Mouse (Mus musculus) midbrain, postnatal 0 days (tissue): ENCODE results near the gene Piwil1. TPM values are rescaled to one million over a fixed set of nuclear protein-coding genes. Genes with fewer than 3 reads are reported as not detected.

Source experiments
- ATAC-seq: fragments of 200-750 bp; cut with Nextera tagmentation; 2 replicates; pipeline ENCODE4 v1.8.0; 2017; ENCODE audit warnings: moderate number of reproducible peaks, mild to moderate bottlenecking, moderate TSS enrichment, moderate library complexity; ENCODE audit not compliant: low FRiP score
- DNase-seq: peaks from one replicate; pipeline ENCODE4 v3.0.0-alpha.2; 2015; ENCODE audit warnings: low spot score
- H3K27ac ChIP-seq: fragments of 300-500 bp; sonication (generic); 2 replicates; pipeline ENCODE4 v1.5.1; 2014; ENCODE audit warnings: low read depth, mild to moderate bottlenecking, low read length, mixed read lengths
- H3K27me3 ChIP-seq: fragments of 300-500 bp; sonication (generic); 2 replicates; pipeline ENCODE4 v1.6.1; 2014; ENCODE audit warnings: low read length, control low read depth, mixed read lengths; ENCODE audit not compliant: insufficient read depth
- H3K36me3 ChIP-seq: fragments of 300-500 bp; sonication (generic); 2 replicates; pipeline ENCODE4 v1.6.1; 2014; ENCODE audit warnings: low read length, control low read depth, mixed read lengths; ENCODE audit not compliant: insufficient read depth
- H3K4me1 ChIP-seq: fragments of 300-500 bp; sonication (generic); 2 replicates; pipeline ENCODE4 v1.6.1; 2014; ENCODE audit warnings: mild to moderate bottlenecking, control low read depth, antibody characterized with exemption, low read length, mixed read lengths; ENCODE audit not compliant: insufficient read depth
- H3K4me2 ChIP-seq: fragments of 300-500 bp; sonication (generic); 2 replicates; pipeline ENCODE4 v1.6.1; 2014; ENCODE audit warnings: low read depth, mild to moderate bottlenecking, low read length, mixed read lengths; ENCODE audit not compliant: poor library complexity, severe bottlenecking
- H3K4me3 ChIP-seq: fragments of 300-500 bp; sonication (generic); 2 replicates; pipeline ENCODE4 v1.5.1; 2014; ENCODE audit warnings: low read depth, mild to moderate bottlenecking, low read length, moderate library complexity
- H3K9ac ChIP-seq: fragments of 300-500 bp; sonication (generic); replicated peaks from 2 replicates; pipeline ENCODE4 v1.6.1; 2014; ENCODE audit warnings: mild to moderate bottlenecking, low read length, moderate library complexity, mixed read lengths; ENCODE audit not compliant: poor library complexity, severe bottlenecking
- H3K9me3 ChIP-seq: fragments of 300-500 bp; sonication (generic); 2 replicates; pipeline ENCODE4 v1.6.1; 2016; ENCODE audit warnings: low read length, control low read depth
- CTCF ChIP-seq: IDR thresholded peaks from 2 replicates; pipeline ENCODE4 v1.5.1; 2016; ENCODE audit warnings: antibody characterized with exemption, mild to moderate bottlenecking
- WGBS: fragments of 180-500 bp; shearing (Covaris S2); extraction: QIAGEN DNeasy Blood & Tissue Kit; methylation state at CpG from one replicate; pipeline ENCODE4 v1.1.7; 2014; 5-methylcytosine and 5-hydroxymethylcytosine counted together
- polyA plus RNA-seq: library from polyadenylated mRNA; unstranded; fragments of >200 nt; fragmentation: Nextera tagmentation; extraction: Ambion mirVana; gene quantifications from 2 replicates; pipeline ENCODE4 v1.2.1, GENCODE M21; 2015
- total RNA-seq: library from RNA; depleted of rRNA; stranded (reverse); fragments of >200 nt; gene quantifications from 2 replicates; pipeline ENCODE4 v1.2.3, GENCODE M21; 2014; rRNA removed

Piwil1 gene
- total and polyA plus RNA-seq, 2 experiments from 2014 or later, result 0.22 to 0.47 TPM

- ATAC-seq, result no peak
- WGBS, result 85% methylated on average over 8 of the region's 8 CpGs
- H3K36me3 ChIP-seq, result no peaks in the 10 kb centered on the region
- TF ChIP-seq CTCF, result no peak
- no peak for DNase-seq
- H3K4me2 ChIP-seq, result no peak overlapping the region
- H3K27me3 ChIP-seq, result no peaks in the 10 kb centered on the region
- H3K27ac ChIP-seq, result no peak overlapping the region
- no peaks in the 10 kb centered on the region for H3K9me3 ChIP-seq
- no peaks in the 10 kb centered on the region for H3K4me1 ChIP-seq
- H3K4me3 ChIP-seq, result no peak overlapping the region
- H3K9ac ChIP-seq, result no peak overlapping the region
These were observed 43.9 kb downstream of the Piwil1 start for GRCm38 (mm10) chr5:128746261-128746660.

DNA sequence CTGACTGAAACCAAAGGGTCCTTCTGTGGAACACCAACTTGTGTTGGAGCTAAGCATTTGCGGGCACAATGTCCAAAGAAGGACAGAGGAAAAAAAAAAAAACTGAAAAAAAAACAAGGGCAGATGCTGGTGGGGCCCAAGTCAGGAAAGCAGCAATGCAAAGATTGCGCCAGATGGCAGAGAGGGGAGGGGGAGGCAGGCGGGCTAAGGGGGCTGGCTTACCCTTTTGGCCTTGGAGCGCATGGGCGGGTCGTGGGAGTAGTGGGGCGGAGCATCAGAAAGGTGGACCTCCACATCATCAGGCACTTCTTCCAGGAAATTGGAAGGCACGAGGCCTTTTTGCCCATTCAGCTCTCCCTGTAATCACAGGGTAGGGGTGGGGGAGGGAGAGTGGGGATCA, 58.8 kb downstream of the Piwil1 start:
- no peak for TF ChIP-seq CTCF

GRCm38 (mm10) chr5:128769026-128769631, 66.8 kb downstream of the Piwil1 start:
- TF ChIP-seq CTCF, result no peak
- ATAC-seq, result no peak
- H3K4me2 ChIP-seq, result no peak overlapping the region; the same call in 1 of the 2 replicates

More for the DNA sequence above, 58.8 kb downstream of the Piwil1 start:
- Histone ChIP-seq H3K9me3 (no peaks in the 10 kb centered on the region), H3K27ac (no peak overlapping the region), H3K27me3 (no peaks in the 10 kb centered on the region), H3K4me2 (no peak overlapping the region), H3K4me3 (no peak overlapping the region), H3K4me1 (no peaks in the 10 kb centered on the region), H3K9ac (no peak overlapping the region), H3K36me3 (peaks cover 5% of the 10 kb centered on the region; the same call in 1 of the 2 replicates)
- no peak for ATAC-seq
- DNase-seq, result no peak
- 59% methylated on average over 8 of the region's 8 CpGs for WGBS

GRCm38 (mm10) chr5:128776386-128776785, 74.1 kb downstream of the Piwil1 start:
- Histone ChIP-seq H3K4me3 (no peak overlapping the region), H3K27me3 (no peaks in the 10 kb centered on the region), H3K4me2 (no peak overlapping the region), H3K9ac (no peak overlapping the region), H3K36me3 (peaks cover 25% of the 10 kb centered on the region), H3K9me3 (no peaks in the 10 kb centered on the region), H3K4me1 (no peaks in the 10 kb centered on the region), H3K27ac (no peak overlapping the region)
- peak; percentile 48 for TF ChIP-seq CTCF
- 77% methylated on average over 2 of the region's 2 CpGs for whole genome bisulfite sequencing
- no peak for ATAC-seq
- no peak for DNase-seq

More at GRCm38 (mm10) chr5:128769026-128769631, 66.8 kb downstream of the Piwil1 start:
- Histone ChIP-seq H3K36me3 (peaks cover 13% of the 10 kb centered on the region), H3K9me3 (no peaks in the 10 kb centered on the region), H3K27me3 (no peaks in the 10 kb centered on the region), H3K4me3 (no peak overlapping the region), H3K9ac (no peak overlapping the region), H3K4me1 (no peaks in the 10 kb centered on the region), H3K27ac (no peak overlapping the region)
- no peak for DNase-seq
- 12% methylated on average over 10 of the region's 10 CpGs for WGBS

GRCm38 (mm10) chr5:128781621-128782020, 79.3 kb downstream of the Piwil1 start:
- Histone ChIP-seq H3K9me3 (no peaks in the 10 kb centered on the region), H3K36me3 (peaks cover 26% of the 10 kb centered on the region), H3K4me1 (0 out of 2 replicates have a peak, but pooled peaks cover 3% of the 10 kb centered on the region), H3K9ac (no peak overlapping the region), H3K4me3 (no peak overlapping the region), H3K27ac (no peak overlapping the region), H3K27me3 (no peaks in the 10 kb centered on the region), H3K4me2 (no peak overlapping the region)
- DNase-seq, result no peak
- TF ChIP-seq CTCF, result no peak
- ATAC-seq, result no peak
- 77% methylated on average over 22 of the region's 22 CpGs for WGBS

DNA sequence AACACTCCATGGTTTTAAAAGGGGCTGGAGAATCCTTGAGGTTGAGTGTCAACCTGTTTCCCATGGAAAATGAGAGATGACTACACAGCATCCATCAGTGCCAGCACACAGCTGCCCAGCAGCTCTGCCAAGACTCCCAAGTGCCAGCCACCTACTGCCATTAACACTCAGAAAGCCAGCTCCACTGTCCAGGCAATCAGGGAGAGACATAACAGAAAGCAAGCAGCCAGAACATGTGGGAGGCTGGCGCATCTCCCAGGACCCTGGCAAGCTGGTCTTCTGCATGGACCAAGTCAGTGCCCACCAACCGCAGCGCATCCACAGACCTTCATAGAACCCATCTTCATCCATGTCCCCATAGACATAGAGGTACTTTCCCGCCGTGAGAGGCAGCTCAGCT, 98.3 kb downstream of the Piwil1 start:
- Histone ChIP-seq H3K27ac (no peak overlapping the region), H3K36me3 (peaks cover 21% of the 10 kb centered on the region), H3K4me3 (no peak overlapping the region), H3K9me3 (no peaks in the 10 kb centered on the region), H3K27me3 (no peaks in the 10 kb centered on the region), H3K9ac (no peak overlapping the region), H3K4me2 (no peak overlapping the region), H3K4me1 (no peaks in the 10 kb centered on the region)
- DNase-seq (peak; percentile 54), ATAC-seq (no peak)
- 89% methylated on average over 5 of the region's 5 CpGs for WGBS
- TF ChIP-seq CTCF, result no peak

Other genes starting within 250 kb of the Piwil1 start
- 19.6 and 20.8 TPM in 2 replicates for gene Fzd10, start 101.7 kb upstream of the Piwil1 start, total RNA-seq
- 2.7 and 3.3 TPM in 2 replicates for gene Fzd10, start 101.7 kb upstream of the Piwil1 start, polyA plus RNA-seq